Mouse (Mus musculus): ENCODE measurements at regions not wholly inside any gene's neighbourhood (a gene's known extent, or its start where the extent isn't known, plus 50 kb on each side); places are given as distances from the start of the nearest gene placed in this dataset.

DNA sequence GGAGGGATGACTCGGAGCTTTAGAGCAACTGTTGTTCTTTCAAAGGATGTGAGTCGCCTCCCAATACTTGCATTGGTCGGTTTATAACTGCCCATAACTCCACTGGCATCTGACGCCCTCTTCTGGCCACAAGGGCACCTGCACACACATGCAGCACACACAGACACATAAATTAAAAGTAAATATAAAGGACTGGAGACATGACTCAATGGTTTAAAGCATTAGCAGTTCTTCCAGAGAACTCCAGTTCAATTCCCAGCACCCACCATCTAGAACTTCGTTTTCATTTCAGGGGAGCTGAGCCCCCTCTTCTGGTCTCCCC, 281.5 kb upstream of the Runx1 start:
- TF ChIP-seq CTCF (IDR thresholded peaks at IDR 0.05; ENCODE audit: control insufficient read depth, insufficient read depth, insufficient replicate concordance, low read depth, low read length) (peak; percentile 16; the same call in 1 of the 2 replicates), POLR2A (IDR thresholded peaks at IDR 0.05; ENCODE audit: control insufficient read depth, low read depth, low read length) (no peak)
